Mouse (Mus musculus) intestine, postnatal 0 days (tissue): Measurements from ENCODE around the gene Ppa2. TPM values are rescaled to one million over a fixed set of nuclear protein-coding genes. Genes with fewer than 3 reads are reported as not detected.

ENCODE experiments used
- ATAC-seq: fragments of 200-750 bp; cut with Nextera tagmentation; 2 replicates; pipeline ENCODE4 v1.8.0; 2017; ENCODE audit warnings: mild to moderate bottlenecking, moderate TSS enrichment, moderate library complexity
- H3K27ac ChIP-seq: fragments of 300-500 bp; sonication (generic); 2 replicates; pipeline ENCODE4 v1.5.1; 2014; ENCODE audit warnings: mild to moderate bottlenecking, low read depth, low read length, moderate library complexity
- H3K27me3 ChIP-seq: fragments of 300-500 bp; sonication (generic); replicated peaks from 2 replicates; pipeline ENCODE4 v1.6.1; 2014; ENCODE audit warnings: low read length, mixed read lengths; ENCODE audit not compliant: control insufficient read depth, insufficient read depth
- H3K36me3 ChIP-seq: fragments of 300-500 bp; sonication (generic); 2 replicates; pipeline ENCODE4 v1.6.1; 2014; ENCODE audit warnings: mild to moderate bottlenecking, moderate library complexity; ENCODE audit not compliant: control insufficient read depth, insufficient read depth
- H3K4me1 ChIP-seq: fragments of 300-500 bp; sonication (generic); replicated peaks from 2 replicates; pipeline ENCODE4 v1.6.1; 2014; ENCODE audit warnings: antibody characterized with exemption, low read length, mixed read lengths; ENCODE audit not compliant: control insufficient read depth, insufficient read depth
- H3K4me2 ChIP-seq: fragments of 300-500 bp; sonication (generic); replicated peaks from 2 replicates; pipeline ENCODE4 v1.6.1; 2014; ENCODE audit warnings: low read depth, mild to moderate bottlenecking, moderate library complexity
- H3K4me3 ChIP-seq: fragments of 300-500 bp; sonication (generic); 2 replicates; pipeline ENCODE4 v1.5.1; 2014; ENCODE audit warnings: low read depth, low read length
- H3K9ac ChIP-seq: fragments of 300-500 bp; sonication (generic); 2 replicates; pipeline ENCODE4 v1.6.1; 2014; ENCODE audit warnings: mild to moderate bottlenecking, low read depth, low read length
- H3K9me3 ChIP-seq: fragments of 300-500 bp; sonication (generic); 2 replicates; pipeline ENCODE4 v1.6.1; 2016; ENCODE audit warnings: mixed run types; ENCODE audit not compliant: control insufficient read depth
- CTCF ChIP-seq: sonication (generic); IDR thresholded peaks from 2 replicates; pipeline ENCODE4 v1.5.1; 2016; ENCODE audit warnings: low read depth, mild to moderate bottlenecking, control low read depth, antibody characterized with exemption, moderate library complexity
- WGBS: fragments of 180-500 bp; shearing (Covaris S2); extraction: QIAGEN DNeasy Blood & Tissue Kit; methylation state at CpG from one replicate; pipeline ENCODE4 v1.1.7; 2014; 5-methylcytosine and 5-hydroxymethylcytosine counted together
- polyA plus RNA-seq: library from polyadenylated mRNA; unstranded; fragments of >200 nt; fragmentation: Nextera tagmentation; extraction: Ambion mirVana; gene quantifications from 2 replicates; pipeline ENCODE4 v1.2.1, GENCODE M21; 2015

Ppa2 gene
- polyA plus RNA-seq, 1 experiment from 2014 or later, result 111 TPM

- Histone ChIP-seq H3K9me3 (no peaks in the 10 kb centered on the region), H3K9ac (no peak overlapping the region), H3K4me1 (no peaks in the 10 kb centered on the region), H3K4me3 (no peak overlapping the region), H3K27me3 (no peaks in the 10 kb centered on the region), H3K36me3 (peaks cover 14% of the 10 kb centered on the region), H3K27ac (no peak overlapping the region), H3K4me2 (no peak overlapping the region)
- no peak for ATAC-seq
- TF ChIP-seq CTCF, result no peak
- WGBS, result 88% methylated on average over 11 of the region's 11 CpGs
Observed at GRCm38 (mm10) chr3:133341106-133341505, 31.2 kb downstream of the Ppa2 start.

GRCm38 (mm10) chr3:133347535-133347934, 37.6 kb downstream of the Ppa2 start:
- no peak overlapping the region for H3K4me3 ChIP-seq
- H3K27ac ChIP-seq, result no peak overlapping the region
- no peak for TF ChIP-seq CTCF
- H3K4me1 ChIP-seq, result no peaks in the 10 kb centered on the region
- H3K9ac ChIP-seq, result no peak overlapping the region
- no peaks in the 10 kb centered on the region for H3K27me3 ChIP-seq
- ATAC-seq, result no peak
- no peak overlapping the region for H3K4me2 ChIP-seq
- no peaks in the 10 kb centered on the region for H3K9me3 ChIP-seq
- 71% methylated on average over 7 of the region's 7 CpGs for WGBS
- H3K36me3 ChIP-seq, result peaks cover 17% of the 10 kb centered on the region; the same call in 1 of the 2 replicates

GRCm38 (mm10) chr3:133348847-133349246, 38.9 kb downstream of the Ppa2 start:
- whole genome bisulfite sequencing, result 97% methylated on average over 2 of the region's 2 CpGs
- no peak overlapping the region for H3K4me3 ChIP-seq

GRCm38 (mm10) chr3:133357426-133357974, 47.6 kb downstream of the Ppa2 start:
- Histone ChIP-seq H3K27ac (no peak overlapping the region), H3K4me1 (no peaks in the 10 kb centered on the region), H3K9ac (no peak overlapping the region), H3K9me3 (no peaks in the 10 kb centered on the region), H3K36me3 (peaks cover 4% of the 10 kb centered on the region; the same call in 1 of the 2 replicates), H3K4me2 (no peak overlapping the region), H3K4me3 (no peak overlapping the region), H3K27me3 (no peaks in the 10 kb centered on the region)
- ATAC-seq, result peak; percentile 65
- no peak for TF ChIP-seq CTCF
- 55% methylated on average over 6 of the region's 6 CpGs for WGBS

More at GRCm38 (mm10) chr3:133348847-133349246, 38.9 kb downstream of the Ppa2 start:
- no peak for ATAC-seq
- H3K27ac ChIP-seq, result no peak overlapping the region
- TF ChIP-seq CTCF, result 0 out of 2 replicates have a peak, but pooled peaks have one; percentile 28
- no peaks in the 10 kb centered on the region for H3K27me3 ChIP-seq
- H3K4me2 ChIP-seq, result no peak overlapping the region
- H3K36me3 ChIP-seq, result peaks cover 20% of the 10 kb centered on the region; the same call in 1 of the 2 replicates
- H3K9me3 ChIP-seq, result no peaks in the 10 kb centered on the region
- H3K9ac ChIP-seq, result no peak overlapping the region
- H3K4me1 ChIP-seq, result no peaks in the 10 kb centered on the region

GRCm38 (mm10) chr3:133357977-133358376, 48.1 kb downstream of the Ppa2 start:
- 0 out of 2 replicates have a peak, but pooled peaks have one; percentile 28 for ATAC-seq
- Histone ChIP-seq H3K36me3 (peaks cover 4% of the 10 kb centered on the region; the same call in 1 of the 2 replicates), H3K4me2 (no peak overlapping the region), H3K27me3 (no peaks in the 10 kb centered on the region), H3K27ac (no peak overlapping the region), H3K9me3 (no peaks in the 10 kb centered on the region), H3K9ac (no peak overlapping the region), H3K4me3 (no peak overlapping the region), H3K4me1 (no peaks in the 10 kb centered on the region)
- TF ChIP-seq CTCF, result no peak

GRCm38 (mm10) chr3:133361406-133361805, 51.5 kb downstream of the Ppa2 start:
- no peak overlapping the region for H3K4me3 ChIP-seq
- no peaks in the 10 kb centered on the region for H3K4me1 ChIP-seq
- peaks cover 7% of the 10 kb centered on the region; the same call in 1 of the 2 replicates for H3K36me3 ChIP-seq
- H3K27me3 ChIP-seq, result no peaks in the 10 kb centered on the region
- H3K9me3 ChIP-seq, result no peaks in the 10 kb centered on the region
- WGBS, result 86% methylated on average over 1 of the region's 1 CpGs
- H3K9ac ChIP-seq, result no peak overlapping the region
- no peak overlapping the region for H3K4me2 ChIP-seq
- no peak for TF ChIP-seq CTCF
- H3K27ac ChIP-seq, result no peak overlapping the region
- no peak for ATAC-seq
